Mouse (Mus musculus) bone marrow macrophage, adult 2 months (primary cell): ENCODE measurements at regions not wholly inside any gene's neighbourhood (a gene's known extent, or its start where the extent isn't known, plus 50 kb on each side); places are given as distances from the start of the nearest gene placed in this dataset.
"Not testable (repeated sequence)": the region's sequence is repeated elsewhere in the genome, so short reads cannot be mapped to it uniquely, and the experiment has no call there.

ENCODE experiments used
- CTCF ChIP-seq: IDR thresholded peaks from 2 replicates; pipeline ENCODE4 v1.5.1; 2012; ENCODE audit warnings: low read depth, mild to moderate bottlenecking, low read length, moderate library complexity
- POLR2A ChIP-seq: IDR thresholded peaks from 2 replicates; pipeline ENCODE4 v1.6.1; 2012; ENCODE audit warnings: mild to moderate bottlenecking, low read depth, low read length, borderline replicate concordance

- not testable (repeated sequence) for TF ChIP-seq CTCF, POLR2A
These were observed 83.8 kb upstream of the Abca1 start for GRCm38 (mm10) chr4:53243473-53243872.
